Mouse (Mus musculus) ES-E14 (cell line): ENCODE results near the gene Ace3. TPM values are rescaled to one million over a fixed set of nuclear protein-coding genes. Genes with fewer than 3 reads are reported as not detected.

ENCODE experiments used
- DNase-seq: peaks from one replicate; pipeline ENCODE4 v3.0.0-alpha.2; 2013; ENCODE audit warnings: low read depth, low spot score
- H3K27ac ChIP-seq: 2 replicates; pipeline ENCODE4 v1.5.1; 2012; ENCODE audit warnings: low read depth, mild to moderate bottlenecking, low read length, moderate library complexity, mixed read lengths; ENCODE audit not compliant: poor library complexity, insufficient read depth, severe bottlenecking
- H3K36me3 ChIP-seq: 2 replicates; pipeline ENCODE4 v1.6.1; 2012; ENCODE audit warnings: mild to moderate bottlenecking, low read length, moderate library complexity, mixed read lengths; ENCODE audit not compliant: control insufficient read depth, poor library complexity, insufficient read depth, severe bottlenecking
- H3K4me1 ChIP-seq, 2 experiments: fragments of 150-350 bp in 1 of 2; sonication (generic) in 1 of 2; 2 replicates each; pipeline ENCODE4 v1.6.1; 2012; ENCODE audit warnings: low read length in 2 of 2, mild to moderate bottlenecking in 1 of 2, mixed read lengths in 1 of 2; ENCODE audit not compliant: control insufficient read depth in 2 of 2, insufficient read depth in 2 of 2, poor library complexity in 1 of 2
- H3K4me3 ChIP-seq, 2 experiments: fragments of 150-350 bp in 1 of 2; sonication (generic) in 1 of 2; 2 replicates each; pipeline ENCODE4 v1.5.1; 2012; ENCODE audit warnings: low read length in 2 of 2, low read depth in 1 of 2, mild to moderate bottlenecking in 1 of 2, mixed read lengths in 1 of 2; ENCODE audit not compliant: insufficient read depth in 1 of 2, poor library complexity in 1 of 2, severe bottlenecking in 1 of 2
- H3K9ac ChIP-seq: 2 replicates; pipeline ENCODE4 v1.6.1; 2012; ENCODE audit warnings: low read depth, mild to moderate bottlenecking, low read length, mixed read lengths; ENCODE audit not compliant: poor library complexity, insufficient read depth, severe bottlenecking
- H3K9me3 ChIP-seq: fragments of 150-350 bp; sonication (generic); 2 replicates; pipeline ENCODE4 v1.6.1; 2012; ENCODE audit warnings: low read depth, mild to moderate bottlenecking, low read length; ENCODE audit not compliant: control insufficient read depth, insufficient read depth
- CHD2 ChIP-seq: IDR thresholded peaks from 2 replicates; pipeline ENCODE4 v1.6.1; 2014; ENCODE audit warnings: mild to moderate bottlenecking, low read depth, low read length, inconsistent platforms
- HCFC1 ChIP-seq: IDR thresholded peaks from 2 replicates; pipeline ENCODE4 v1.6.1; 2012; ENCODE audit warnings: low read length, inconsistent platforms, borderline replicate concordance; ENCODE audit not compliant: insufficient read depth
- MAFK ChIP-seq: IDR thresholded peaks from 2 replicates; pipeline ENCODE4 v1.6.1; 2014; ENCODE audit warnings: mild to moderate bottlenecking, low read depth, low read length, inconsistent platforms; ENCODE audit not compliant: insufficient read depth
- ZC3H11A ChIP-seq: IDR thresholded peaks from 2 replicates; pipeline ENCODE4 v1.6.1; 2012; ENCODE audit warnings: low read depth, mild to moderate bottlenecking, inconsistent platforms, low read length, borderline replicate concordance
- ZNF384 ChIP-seq: IDR thresholded peaks from 2 replicates; pipeline ENCODE4 v1.6.1; 2012; ENCODE audit warnings: low read depth, low read length, inconsistent platforms
- in situ Hi-C, 2 experiments: fragments of 600-800 bp; cut with MboI; formaldehyde crosslinking; loops; one replicate each; pipeline ENCODE4 v1.15.1; 2025; ENCODE audit warnings: low sequenced_read_pairs in 2 of 2, inconsistent platforms in 1 of 2; ENCODE audit not compliant: unreplicated experiment in 2 of 2
- total RNA-seq: library from RNA; depleted of rRNA; stranded (reverse); fragments of 300-350 nt; gene quantifications from 2 replicates; pipeline ENCODE4 v1.2.3, GENCODE M21; 2012

Ace3 gene
- total RNA-seq, 1 experiment, result not detected

DNA sequence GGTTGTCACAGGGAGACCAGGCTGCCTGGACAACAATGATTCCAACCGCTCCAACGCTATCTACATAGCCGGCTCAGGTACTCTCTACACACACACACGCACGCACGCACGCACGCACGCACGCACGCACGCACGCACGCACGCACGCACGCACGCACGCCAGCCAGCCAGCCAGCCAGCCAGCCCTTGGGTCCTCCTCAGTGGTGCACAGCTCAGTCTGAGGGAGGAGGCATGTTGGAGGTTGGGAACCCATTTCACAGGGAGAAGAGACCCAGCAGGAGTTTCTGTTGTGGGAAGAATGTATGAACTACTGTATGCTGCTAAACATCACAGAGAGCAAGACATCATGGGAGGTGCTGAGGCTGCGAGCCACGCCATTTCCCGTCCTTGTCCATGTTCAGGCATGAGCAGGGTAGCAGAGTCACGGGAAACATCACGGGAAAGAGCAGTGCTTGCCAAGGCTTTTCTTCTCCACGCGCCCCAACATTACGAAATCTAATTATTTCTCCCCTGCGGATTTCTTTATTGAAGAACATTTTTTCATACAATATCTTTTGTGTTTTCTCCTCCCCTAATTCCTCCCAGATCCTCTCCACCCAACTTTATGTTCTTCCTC lies 38.6 kb upstream of the Ace3 start:
- DNase-seq, result no peak
- Histone ChIP-seq H3K36me3 (no peaks in the 10 kb centered on the region), H3K4me1 (peaks cover 8 to 24% of the 10 kb centered on the region in 2 experiments; a peak in 3 of 4 replicates), H3K4me3 (peak overlapping the region; percentile 59 to 67), H3K27ac (peak overlapping the region; percentile 11; the same call in 1 of the 2 replicates), H3K9me3 (no peaks in the 10 kb centered on the region), H3K9ac (peak overlapping the region; percentile 70; the same call in 1 of the 2 replicates)
- in situ Hi-C loops, result no loop called here
- no peak for TF ChIP-seq ZNF384
- no peak for TF ChIP-seq MAFK
- TF ChIP-seq ZC3H11A, result no peak
- TF ChIP-seq HCFC1, result no peak
- no peak for TF ChIP-seq CHD2

GRCm38 (mm10) chr11:105957501-105957900 lies 37.0 kb upstream of the Ace3 start:
- Histone ChIP-seq H3K4me3 (no peak overlapping the region), H3K36me3 (no peaks in the 10 kb centered on the region), H3K9ac (no peak overlapping the region), H3K27ac (no peak overlapping the region), H3K4me1 (peaks cover 8 to 18% of the 10 kb centered on the region in 2 experiments; a peak in 3 of 4 replicates), H3K9me3 (no peaks in the 10 kb centered on the region)
- TF ChIP-seq CHD2, result no peak
- TF ChIP-seq ZNF384, result no peak
- no peak for TF ChIP-seq HCFC1
- in situ Hi-C loops, result no loop called here
- DNase-seq, result no peak

- no peak overlapping the region for H3K9ac ChIP-seq
- TF ChIP-seq MAFK (no peak), ZC3H11A (no peak), HCFC1 (no peak), ZNF384 (no peak), CHD2 (no peak)
- in situ Hi-C loops, result no loop called here
- H3K4me1 ChIP-seq, result peaks cover 6 to 8% of the 10 kb centered on the region in 2 experiments; a peak in 2 of 4 replicates
- H3K4me3 ChIP-seq, result no peak overlapping the region
- DNase-seq, result no peak
- no peak overlapping the region for H3K27ac ChIP-seq
- no peaks in the 10 kb centered on the region for H3K9me3 ChIP-seq
- no peaks in the 10 kb centered on the region for H3K36me3 ChIP-seq
Observed at GRCm38 (mm10) chr11:105958566-105958965, 35.9 kb upstream of the Ace3 start.

- TF ChIP-seq ZNF384, result no peak
- no peak for TF ChIP-seq HCFC1
- TF ChIP-seq CHD2, result no peak
- no peak for TF ChIP-seq ZC3H11A
- TF ChIP-seq MAFK, result no peak
- H3K9ac ChIP-seq, result peak overlapping the region; percentile 40; the same call in 1 of the 2 replicates
- DNase-seq, result no peak
- in situ Hi-C loops, result no loop called here
- peaks cover 6 to 8% of the 10 kb centered on the region in 2 experiments; a peak in 2 of 4 replicates for H3K4me1 ChIP-seq
- H3K36me3 ChIP-seq, result no peaks in the 10 kb centered on the region
- H3K4me3 ChIP-seq, result peak overlapping the region in 1 of 2 experiments; percentile 48; a peak in 3 of 4 replicates
- no peaks in the 10 kb centered on the region for H3K9me3 ChIP-seq
- no peak overlapping the region for H3K27ac ChIP-seq
Observed at GRCm38 (mm10) chr11:105959355-105959754, 35.1 kb upstream of the Ace3 start.

DNA sequence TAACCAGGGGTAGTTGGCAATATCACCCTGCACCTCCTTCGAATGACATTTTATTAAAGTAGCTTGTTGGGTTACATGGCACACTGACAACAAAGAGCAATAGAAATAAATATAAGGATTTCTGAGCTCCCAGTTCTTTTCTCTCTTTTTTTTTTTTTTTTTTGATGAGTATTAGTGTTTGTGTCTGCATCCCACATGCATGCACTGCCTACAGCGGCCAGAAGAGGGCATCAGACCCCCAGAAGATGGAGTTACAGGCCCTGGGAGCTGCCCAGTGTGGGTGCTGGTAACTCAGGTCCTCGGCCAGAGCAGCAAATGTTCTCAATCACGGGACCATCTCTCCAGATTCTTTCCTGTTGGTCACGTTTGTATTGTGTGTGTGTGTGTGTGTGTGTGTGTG lies 29.8 kb upstream of the Ace3 start:
- no peaks in the 10 kb centered on the region for H3K9me3 ChIP-seq
- no peak overlapping the region for H3K4me3 ChIP-seq
- in situ Hi-C loops, result no loop called here
- H3K36me3 ChIP-seq, result no peaks in the 10 kb centered on the region
- no peak overlapping the region for H3K9ac ChIP-seq
- peaks cover 0 to 11% of the 10 kb centered on the region in 2 experiments; a peak in 1 of 4 replicates for H3K4me1 ChIP-seq
- H3K27ac ChIP-seq, result no peak overlapping the region
- DNase-seq, result no peak
- peak; percentile 95 for TF ChIP-seq ZNF384
- no peak for TF ChIP-seq MAFK
- TF ChIP-seq ZC3H11A, result peak; percentile 56; the same call in 1 of the 2 replicates
